Mouse (Mus musculus): ENCODE data around the gene Ptger3.

Ptger3 gene

DNA sequence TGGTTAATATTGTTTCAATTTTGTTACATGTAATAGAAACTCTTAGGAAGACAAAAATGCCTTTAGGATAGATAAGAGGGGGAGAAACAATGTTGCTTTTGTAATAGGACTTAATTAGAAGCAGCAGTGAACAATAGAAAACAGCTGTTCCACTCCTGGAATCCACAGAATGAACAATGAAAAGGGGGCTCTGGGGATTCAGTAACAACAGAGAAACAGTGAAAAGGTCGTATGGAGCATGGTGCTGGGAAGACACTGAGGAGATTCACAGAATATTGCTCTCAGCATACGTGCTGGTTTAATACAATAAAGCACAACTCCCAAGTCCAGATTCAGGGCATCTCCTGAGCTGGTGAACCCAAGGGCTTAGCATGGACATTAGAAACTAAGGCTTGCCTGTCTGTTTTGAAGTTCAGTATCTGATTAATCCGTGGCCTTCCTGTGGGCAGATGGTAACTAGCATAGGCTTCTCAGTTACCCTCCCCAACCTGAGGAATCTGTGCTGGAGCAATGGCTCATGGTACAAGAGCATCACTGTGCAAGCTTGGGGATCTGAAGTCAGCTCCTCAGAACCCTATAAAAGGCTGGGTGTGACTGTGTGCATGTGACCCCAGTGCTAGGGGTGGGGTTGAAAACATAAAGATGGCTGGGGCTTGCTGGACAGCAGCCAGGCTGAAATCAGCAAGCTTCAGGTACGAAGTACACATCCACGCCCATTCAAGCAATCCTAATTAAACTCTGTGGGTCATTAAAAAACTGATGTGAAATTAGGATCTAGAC lies 16.1 kb downstream of the Ptger3 start:
- no peak for DNase-seq (ENCODE audit: low read depth, low spot score)

GRCm38 (mm10) chr3:157597837-157598379 lies 31.2 kb downstream of the Ptger3 start:
- DNase-seq (ENCODE audit: low read depth, low spot score), result no peak

- no peak for DNase-seq (ENCODE audit: low read depth, low spot score)
Measured at GRCm38 (mm10) chr3:157604684-157605410, 38.2 kb downstream of the Ptger3 start.

- DNase-seq (ENCODE audit: low read depth, low spot score), result no peak
Measured at GRCm38 (mm10) chr3:157605411-157605740, 38.7 kb downstream of the Ptger3 start.

DNA sequence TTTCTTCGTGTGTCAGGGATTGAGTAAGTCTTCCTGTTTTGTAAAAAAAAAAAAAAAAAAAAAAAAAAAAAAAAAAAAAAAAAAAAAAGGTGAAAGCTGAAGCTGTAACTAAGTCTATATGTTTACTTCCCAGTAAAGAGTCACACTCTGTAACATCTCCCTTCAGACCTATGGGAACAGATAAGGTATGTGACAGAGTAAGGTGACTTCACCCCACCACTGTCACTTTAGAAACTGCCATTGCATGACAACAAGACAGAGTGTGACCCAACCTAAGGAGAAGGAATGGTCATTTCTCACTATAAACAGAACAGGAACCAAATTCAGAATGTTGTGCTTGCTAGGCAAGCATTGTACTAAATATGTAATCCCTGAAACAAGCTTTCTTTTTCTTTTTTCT lies 46.9 kb downstream of the Ptger3 start:
- no peak for DNase-seq (ENCODE audit: low read depth, low spot score)

DNA sequence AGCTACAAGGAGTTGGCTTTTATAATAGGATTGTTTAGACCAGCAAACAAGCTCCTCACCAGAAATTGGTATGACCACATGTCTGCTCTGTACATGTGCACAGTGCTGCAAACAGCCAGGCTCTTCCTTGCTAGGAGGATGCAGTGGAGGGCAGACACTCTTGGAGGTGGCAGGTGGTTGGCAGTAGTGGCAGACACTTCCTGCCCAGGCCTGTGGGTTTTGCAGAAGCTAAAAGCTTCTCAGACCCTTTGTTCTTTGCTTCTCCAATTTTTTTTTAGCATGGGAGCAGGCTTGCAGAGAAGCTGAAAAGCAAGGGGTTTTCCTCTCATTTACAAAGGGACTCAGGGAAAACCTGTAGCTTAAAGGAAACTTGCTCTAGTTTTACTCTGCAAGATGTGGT lies 50.3 kb downstream of the Ptger3 start:
- DNase-seq (ENCODE audit: low read depth, low spot score), result no peak

GRCm38 (mm10) chr3:157627407-157627806 lies 60.7 kb downstream of the Ptger3 start:
- no peak for DNase-seq (ENCODE audit: low read depth, low spot score)

DNA sequence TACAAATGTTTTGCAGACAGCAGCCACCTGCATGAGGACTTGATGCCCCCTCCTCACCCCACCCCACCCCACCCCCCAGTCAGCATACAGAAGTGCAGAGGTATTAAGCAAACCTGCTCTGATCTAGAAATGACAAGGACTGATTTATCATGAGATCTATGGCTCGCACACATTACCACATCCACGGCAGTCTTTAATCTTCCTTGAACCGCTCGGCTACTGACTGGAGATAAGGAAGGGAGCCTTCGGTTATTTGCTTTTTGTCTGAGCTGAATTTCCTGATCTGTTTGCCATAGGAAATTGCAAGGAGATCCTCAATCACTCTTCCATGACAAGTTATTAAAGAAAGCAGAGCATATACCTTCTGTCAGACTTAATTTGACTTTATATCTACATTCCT lies 64.0 kb downstream of the Ptger3 start:
- no peak for DNase-seq (ENCODE audit: low read depth, low spot score)

- DNase-seq (ENCODE audit: low read depth, low spot score), result no peak
Measured at GRCm38 (mm10) chr3:157631383-157631782, 64.7 kb downstream of the Ptger3 start.

- no peak for DNase-seq (ENCODE audit: low read depth, low spot score)
Measured at GRCm38 (mm10) chr3:157634431-157634830, 67.7 kb downstream of the Ptger3 start.

DNA sequence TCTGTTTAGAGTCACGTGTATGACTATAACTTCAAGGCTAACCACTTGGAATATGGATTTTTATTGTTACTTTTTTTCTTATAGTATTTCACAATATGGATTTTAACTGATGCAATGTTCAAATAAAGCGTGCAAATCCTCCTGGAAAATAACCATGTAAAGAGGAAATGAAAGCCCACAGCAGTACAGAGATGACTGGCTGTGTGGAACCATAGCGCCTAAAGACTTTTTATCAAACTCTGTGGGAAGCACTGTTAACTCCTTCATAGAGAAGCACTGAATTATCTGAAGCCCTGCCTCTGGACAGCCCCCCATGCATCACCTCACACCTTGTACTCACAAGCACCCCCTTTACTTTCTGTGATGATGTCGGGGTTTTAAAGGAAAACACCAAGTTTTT lies 69.0 kb downstream of the Ptger3 start:
- no peak for DNase-seq (ENCODE audit: low read depth, low spot score)

DNA sequence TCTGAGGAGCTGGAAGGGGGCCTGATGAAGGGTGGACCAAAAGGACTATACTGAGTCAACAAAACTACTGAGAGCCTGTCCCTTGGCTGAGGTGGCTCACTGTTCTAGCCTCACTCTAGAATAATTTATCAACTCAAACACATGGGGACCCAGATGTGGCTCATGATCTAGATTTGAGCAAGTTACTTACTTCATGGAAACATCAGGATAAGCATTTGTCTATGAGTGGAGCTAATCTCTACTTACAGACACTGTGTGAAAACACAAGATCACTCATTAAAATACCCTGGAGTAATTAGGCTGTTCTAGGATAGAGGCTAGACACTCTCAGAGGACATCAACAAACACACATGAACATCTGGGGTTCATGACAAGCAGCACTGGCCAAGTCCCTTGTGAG lies 70.2 kb downstream of the Ptger3 start:
- no peak for DNase-seq (ENCODE audit: low read depth, low spot score)

GRCm38 (mm10) chr3:157637341-157637740 lies 70.6 kb downstream of the Ptger3 start:
- no peak for DNase-seq (ENCODE audit: low read depth, low spot score)

GRCm38 (mm10) chr3:157641634-157642033 lies 74.9 kb downstream of the Ptger3 start:
- no peak for DNase-seq (ENCODE audit: low read depth, low spot score)

DNA sequence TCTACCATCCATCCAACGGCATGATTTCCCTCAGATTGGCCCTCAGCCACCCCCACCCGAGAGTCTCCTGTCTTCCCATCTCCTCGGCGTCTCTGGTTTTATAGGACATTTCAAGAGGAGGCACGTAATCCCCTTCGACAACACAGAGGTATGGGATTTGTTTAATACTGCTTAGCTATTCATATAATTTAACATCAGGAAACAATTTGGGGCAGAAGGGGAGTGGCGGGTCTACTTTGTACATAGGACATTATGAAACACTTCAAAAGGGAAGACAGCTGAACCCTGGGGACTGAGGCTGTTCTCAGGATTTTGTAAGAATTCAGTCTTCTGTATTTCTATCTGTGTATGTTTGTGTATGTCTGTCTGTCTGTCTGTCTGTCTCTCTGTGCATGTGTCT lies 94.9 kb downstream of the Ptger3 start:
- DNase-seq (ENCODE audit: low read depth, low spot score), result no peak

DNA sequence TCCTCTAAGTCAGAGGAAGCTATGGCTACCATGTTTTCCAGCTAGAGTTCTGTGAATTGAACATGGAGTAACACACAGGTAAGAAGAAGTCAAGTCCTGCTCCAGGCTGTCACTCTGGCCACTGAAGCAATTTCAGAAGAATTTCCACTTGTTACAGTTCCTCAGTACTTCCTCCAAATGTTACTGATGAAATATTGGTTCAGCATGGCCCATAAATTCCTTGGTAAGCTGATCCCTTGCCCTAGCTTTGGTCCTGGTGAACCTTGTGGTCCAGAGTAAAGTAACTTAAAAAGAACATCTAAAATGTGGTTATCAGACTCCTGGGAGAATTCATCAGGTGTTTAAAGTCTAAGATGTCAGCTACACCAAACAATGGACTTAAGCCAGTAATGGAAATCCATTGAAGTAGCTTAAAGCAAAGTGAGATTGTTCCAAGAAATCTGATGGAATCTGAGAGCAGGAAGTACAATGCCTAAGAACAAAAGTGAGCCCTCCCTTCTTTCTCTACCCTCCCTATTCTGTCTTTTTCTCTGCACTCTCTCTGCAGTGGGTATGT lies 97.9 kb downstream of the Ptger3 start:
- no peak for DNase-seq (ENCODE audit: low read depth, low spot score)

DNA sequence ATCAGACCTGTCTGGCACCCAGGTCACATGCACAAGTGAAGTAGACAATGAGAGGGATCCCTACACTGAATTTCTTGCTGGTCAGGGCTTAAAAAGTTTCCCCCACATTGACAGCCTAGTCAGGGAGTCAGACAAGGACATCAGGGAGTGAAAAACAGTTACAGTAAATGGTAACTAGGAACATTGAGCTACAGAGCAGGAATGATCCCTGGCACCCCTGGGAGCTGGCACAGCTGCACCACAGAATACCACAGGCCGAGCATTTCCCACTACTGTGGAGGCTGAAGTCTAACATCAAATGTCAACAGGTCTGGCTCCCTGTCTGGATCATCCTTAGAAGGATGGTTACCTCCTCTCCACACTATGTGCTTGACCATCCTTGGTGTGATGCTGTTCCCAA lies 98.8 kb downstream of the Ptger3 start:
- DNase-seq (ENCODE audit: low read depth, low spot score), result no peak

DNA sequence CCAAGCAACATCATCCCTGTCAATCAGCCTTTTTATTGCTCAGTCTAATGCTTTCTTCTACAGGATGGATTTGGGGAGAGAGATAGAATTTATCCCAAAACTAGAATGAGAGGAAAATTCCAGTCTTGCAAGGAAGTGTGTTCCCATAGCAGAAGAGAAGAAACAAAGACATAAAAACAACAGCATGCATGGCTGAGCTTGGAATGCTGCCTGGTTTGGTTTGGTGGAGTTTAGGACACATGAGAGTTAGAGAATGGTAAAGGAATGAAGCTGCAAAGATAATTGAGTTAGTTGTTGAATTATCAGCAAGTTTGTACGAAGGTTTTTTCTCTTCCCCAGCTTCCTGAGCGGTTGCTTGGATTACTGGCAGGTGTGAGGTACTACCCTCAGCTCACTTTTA lies 99.5 kb downstream of the Ptger3 start:
- DNase-seq (ENCODE audit: low read depth, low spot score), result no peak

DNA sequence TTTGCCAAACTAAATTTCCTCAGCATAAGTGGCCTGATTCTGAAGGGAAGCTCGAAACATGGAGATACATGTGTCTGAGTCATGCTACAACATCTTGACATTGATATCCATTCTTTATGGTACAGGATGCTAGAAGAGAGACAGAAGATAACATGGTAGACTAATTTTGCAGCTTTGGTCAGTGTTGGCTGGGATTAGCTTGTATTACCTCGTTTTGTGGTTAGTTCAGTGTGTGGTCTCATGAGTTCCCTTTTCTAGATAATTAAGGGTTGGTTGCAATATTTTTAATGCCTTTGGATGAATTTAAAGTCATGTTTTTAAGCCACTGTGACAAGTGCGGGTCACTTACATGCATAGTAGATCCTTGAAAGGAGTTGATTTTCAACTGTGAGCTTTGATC lies 119.4 kb downstream of the Ptger3 start:
- no peak for DNase-seq (ENCODE audit: low read depth, low spot score)

- no peak for DNase-seq (ENCODE audit: low read depth, low spot score)
Measured at GRCm38 (mm10) chr3:157688419-157689162, 121.9 kb downstream of the Ptger3 start.

Data from brain, embryonic 18.5 days (tissue).